Mouse (Mus musculus) testis, adult 2 months (tissue): ENCODE measurements around the gene Isg20l2.

Experiments used
- CTCF ChIP-seq: fragments of 200-500 bp; IDR thresholded peaks from 2 replicates; pipeline ENCODE4 v1.5.1; 2012; ENCODE audit warnings: low read depth, mild to moderate bottlenecking, inconsistent platforms, low read length, moderate library complexity; ENCODE audit not compliant: control insufficient read depth, insufficient read depth, insufficient replicate concordance
- POLR2A ChIP-seq: fragments of 200-500 bp; IDR thresholded peaks from 2 replicates; pipeline ENCODE4 v1.6.1; 2012; ENCODE audit warnings: low read depth, mild to moderate bottlenecking, inconsistent platforms, low read length, moderate library complexity; ENCODE audit not compliant: control insufficient read depth

DNA sequence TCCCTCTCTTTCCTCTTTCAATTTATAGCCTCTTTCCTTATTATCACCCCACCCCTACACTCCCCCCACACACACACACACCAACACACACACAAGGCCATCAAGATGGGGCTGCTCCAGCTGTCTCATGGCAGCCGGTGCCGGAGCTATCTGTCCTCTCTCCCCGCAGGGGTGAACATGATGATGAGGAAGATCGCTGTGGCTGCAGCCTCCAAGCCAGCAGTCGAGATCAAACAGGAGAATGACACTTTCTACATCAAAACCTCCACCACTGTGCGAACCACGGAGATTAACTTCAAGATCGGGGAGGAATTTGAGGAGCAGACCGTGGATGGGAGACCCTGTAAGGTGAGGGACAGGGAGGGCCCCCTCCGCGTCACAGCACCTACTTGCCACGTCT is 21.8 kb downstream of the Isg20l2 start:
- no peak for TF ChIP-seq POLR2A
- TF ChIP-seq CTCF, result no peak
